Mouse (Mus musculus) liver, postnatal 0 days (tissue): ENCODE measurements around the gene Senp2.

ENCODE experiments used
- CTCF ChIP-seq: sonication (generic); IDR thresholded peaks from 2 replicates; pipeline ENCODE4 v1.5.1; 2016; ENCODE audit warnings: antibody characterized with exemption, low read depth
- EP300 ChIP-seq: IDR thresholded peaks from 2 replicates; pipeline ENCODE4 v1.6.1; 2016; ENCODE audit warnings: antibody characterized with exemption, low read depth, mild to moderate bottlenecking

DNA sequence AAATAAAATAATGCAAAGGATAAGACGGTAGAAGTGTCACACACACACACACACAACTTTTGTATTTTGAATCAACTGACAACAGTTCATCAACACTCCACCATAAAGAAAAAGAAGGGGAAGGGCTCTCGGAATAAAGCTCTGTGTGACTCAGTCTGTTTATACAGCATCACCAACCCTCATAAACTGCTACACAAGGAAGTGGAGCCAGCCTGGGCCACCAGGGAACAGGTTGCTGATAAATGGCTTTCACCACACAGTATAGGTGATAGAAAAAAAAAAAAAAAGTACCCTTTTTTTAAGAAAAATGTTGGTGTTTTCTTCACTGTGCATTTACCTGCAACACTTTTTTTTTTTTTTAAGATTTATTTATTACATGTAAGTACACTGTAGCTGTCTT is 17.5 kb upstream of the Senp2 start:
- TF ChIP-seq CTCF = no peak
- no peak for TF ChIP-seq EP300
